Mouse (Mus musculus) stomach, embryonic 16.5 days (tissue): ENCODE measurements around the gene Il18bp. TPM values are rescaled to one million over a fixed set of nuclear protein-coding genes. Genes with fewer than 3 reads are reported as not detected.
"Not testable (repeated sequence)": the region's sequence is repeated elsewhere in the genome, so short reads cannot be mapped to it uniquely, and the experiment has no call there.

ENCODE experiments used
- ATAC-seq: fragments of 200-750 bp; cut with Nextera tagmentation; 2 replicates; pipeline ENCODE4 v1.8.0; 2017; ENCODE audit warnings: moderate number of reproducible peaks, moderate TSS enrichment; ENCODE audit not compliant: insufficient read depth, low FRiP score
- H3K27ac ChIP-seq: fragments of 300-500 bp; sonication (generic); 2 replicates; pipeline ENCODE4 v1.5.1; 2014; ENCODE audit warnings: low read length
- H3K27me3 ChIP-seq: fragments of 300-500 bp; sonication (generic); 2 replicates; pipeline ENCODE4 v1.6.1; 2014; ENCODE audit warnings: low read length, control low read depth, mixed read lengths; ENCODE audit not compliant: control insufficient read depth, insufficient read depth
- H3K36me3 ChIP-seq: fragments of 300-500 bp; sonication (generic); 2 replicates; pipeline ENCODE4 v1.6.1; 2014; ENCODE audit warnings: low read length; ENCODE audit not compliant: control insufficient read depth, insufficient read depth
- H3K4me1 ChIP-seq: fragments of 300-500 bp; sonication (generic); 2 replicates; pipeline ENCODE4 v1.6.1; 2014; ENCODE audit warnings: low read length, control low read depth, mixed read lengths; ENCODE audit not compliant: control insufficient read depth, insufficient read depth
- H3K4me2 ChIP-seq: fragments of 300-500 bp; sonication (generic); 2 replicates; pipeline ENCODE4 v1.6.1; 2014; ENCODE audit warnings: low read depth, low read length, mixed read lengths
- H3K4me3 ChIP-seq: fragments of 300-500 bp; sonication (generic); replicated peaks from 2 replicates; pipeline ENCODE4 v1.5.1; 2014; ENCODE audit warnings: mild to moderate bottlenecking, low read length
- H3K9ac ChIP-seq: fragments of 300-500 bp; sonication (generic); 2 replicates; pipeline ENCODE4 v1.6.1; 2014; ENCODE audit warnings: low read length
- H3K9me3 ChIP-seq: fragments of 300-500 bp; sonication (generic); replicated peaks from 2 replicates; pipeline ENCODE4 v1.6.1; 2016; ENCODE audit warnings: low read length, control low read depth; ENCODE audit not compliant: control insufficient read depth
- WGBS: fragments of 180-500 bp; shearing (Covaris S2); extraction: QIAGEN DNeasy Blood & Tissue Kit; methylation state at CpG from one replicate; pipeline ENCODE4 v1.1.7; 2014; 5-methylcytosine and 5-hydroxymethylcytosine counted together
- polyA plus RNA-seq: library from polyadenylated mRNA; unstranded; fragments of >200 nt; fragmentation: Nextera tagmentation; extraction: Ambion mirVana; gene quantifications from 2 replicates; pipeline ENCODE4 v1.2.1, GENCODE M21; 2015

Gene Il18bp
- polyA plus RNA-seq, 1 experiment from 2014 or later = 3.3 TPM

GRCm38 (mm10) chr7:102037318-102037717, 18.8 kb upstream of the Il18bp start:
- no peak overlapping the region for H3K9ac ChIP-seq
- H3K4me1 ChIP-seq = no peaks in the 10 kb centered on the region
- no peak overlapping the region for H3K4me2 ChIP-seq
- H3K9me3 ChIP-seq = no peaks in the 10 kb centered on the region
- H3K4me3 ChIP-seq = no peak overlapping the region
- 93% methylated on average over 3 of the region's 3 CpGs for WGBS
- no peak overlapping the region for H3K27ac ChIP-seq
- no peaks in the 10 kb centered on the region for H3K27me3 ChIP-seq
- no peak for ATAC-seq
- H3K36me3 ChIP-seq = peaks cover 22% of the 10 kb centered on the region

- Histone ChIP-seq H3K9me3 (no peaks in the 10 kb centered on the region), H3K4me1 (no peaks in the 10 kb centered on the region), H3K4me2 (no peak overlapping the region), H3K27me3 (no peaks in the 10 kb centered on the region), H3K4me3 (no peak overlapping the region), H3K9ac (no peak overlapping the region), H3K27ac (no peak overlapping the region), H3K36me3 (peaks cover 27% of the 10 kb centered on the region)
- 73% methylated on average over 2 of the region's 2 CpGs for WGBS
- no peak for ATAC-seq
Measured at GRCm38 (mm10) chr7:102035534-102035933, 17.0 kb upstream of the Il18bp start.

DNA sequence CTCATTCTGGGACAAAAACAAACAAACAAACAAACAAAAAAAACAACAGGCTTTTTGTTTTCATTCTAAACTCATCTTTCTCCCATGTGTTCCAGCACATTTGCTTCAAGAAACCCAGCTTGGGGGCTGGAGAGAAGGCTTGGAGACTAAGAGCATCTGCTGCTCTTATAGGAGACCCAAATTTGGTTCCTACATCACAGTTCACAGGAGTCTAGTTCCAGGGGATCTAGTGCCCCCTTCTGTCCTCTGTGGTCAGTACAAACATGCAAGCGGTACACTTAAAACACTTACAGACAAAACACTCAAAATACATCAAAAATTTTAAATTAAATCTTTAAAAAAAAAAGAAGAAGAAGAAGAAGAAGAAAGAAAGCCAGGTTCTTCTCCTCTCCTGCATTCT, 16.4 kb upstream of the Il18bp start:
- WGBS = 89% methylated on average over 1 of the region's 1 CpGs
- Histone ChIP-seq H3K4me1 (no peaks in the 10 kb centered on the region), H3K27ac (no peak overlapping the region), H3K4me2 (no peak overlapping the region), H3K9me3 (no peaks in the 10 kb centered on the region), H3K4me3 (no peak overlapping the region), H3K27me3 (no peaks in the 10 kb centered on the region), H3K9ac (no peak overlapping the region), H3K36me3 (peaks cover 27% of the 10 kb centered on the region)
- no peak for ATAC-seq

- H3K9ac ChIP-seq = no peak overlapping the region
- no peak for ATAC-seq
- H3K27me3 ChIP-seq = no peaks in the 10 kb centered on the region
- no peak overlapping the region for H3K27ac ChIP-seq
- no peaks in the 10 kb centered on the region for H3K9me3 ChIP-seq
- no peak overlapping the region for H3K4me2 ChIP-seq
- H3K4me3 ChIP-seq = no peak overlapping the region
- H3K4me1 ChIP-seq = no peaks in the 10 kb centered on the region
- WGBS = 86% methylated on average over 2 of the region's 2 CpGs
- peaks cover 21% of the 10 kb centered on the region; the same call in 1 of the 2 replicates for H3K36me3 ChIP-seq
Measured at GRCm38 (mm10) chr7:102025187-102026119, 7.0 kb upstream of the Il18bp start.

GRCm38 (mm10) chr7:102023821-102024220, 5.3 kb upstream of the Il18bp start:
- WGBS = 91% methylated on average over 9 of the region's 9 CpGs
- no peak for ATAC-seq
- Histone ChIP-seq H3K9me3 (no peaks in the 10 kb centered on the region), H3K4me3 (no peak overlapping the region), H3K4me1 (no peaks in the 10 kb centered on the region), H3K9ac (no peak overlapping the region), H3K27ac (no peak overlapping the region), H3K4me2 (no peak overlapping the region), H3K27me3 (no peaks in the 10 kb centered on the region), H3K36me3 (peaks cover 21% of the 10 kb centered on the region; the same call in 1 of the 2 replicates)

DNA sequence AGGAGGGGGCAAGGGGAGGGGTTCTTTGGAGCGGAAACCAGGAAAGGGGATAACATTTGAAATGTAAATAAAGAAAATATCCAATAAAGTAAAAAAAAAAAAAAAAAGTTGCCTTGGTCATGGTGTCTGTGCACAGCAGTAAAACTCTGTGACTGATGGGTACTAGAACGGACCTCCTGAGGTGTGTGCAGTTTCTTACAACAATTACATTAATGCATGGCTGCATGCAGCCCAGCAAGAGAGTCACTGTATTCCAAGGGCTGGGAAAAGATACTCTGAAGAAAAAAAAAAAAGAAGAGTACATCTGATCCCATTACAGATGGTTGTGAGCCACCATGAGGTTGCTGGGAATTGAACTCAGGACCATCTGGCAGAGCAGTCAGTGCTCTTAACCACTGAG, 2.4 kb upstream of the Il18bp start:
- not testable (repeated sequence) for H3K9me3 ChIP-seq, H3K4me3 ChIP-seq, H3K4me2 ChIP-seq, H3K9ac ChIP-seq, ATAC-seq, H3K4me1 ChIP-seq, H3K27me3 ChIP-seq, H3K27ac ChIP-seq
- WGBS = 85% methylated on average over 2 of the region's 2 CpGs
- H3K36me3 ChIP-seq = peaks cover 25% of the 10 kb centered on the region; the same call in 1 of the 2 replicates

DNA sequence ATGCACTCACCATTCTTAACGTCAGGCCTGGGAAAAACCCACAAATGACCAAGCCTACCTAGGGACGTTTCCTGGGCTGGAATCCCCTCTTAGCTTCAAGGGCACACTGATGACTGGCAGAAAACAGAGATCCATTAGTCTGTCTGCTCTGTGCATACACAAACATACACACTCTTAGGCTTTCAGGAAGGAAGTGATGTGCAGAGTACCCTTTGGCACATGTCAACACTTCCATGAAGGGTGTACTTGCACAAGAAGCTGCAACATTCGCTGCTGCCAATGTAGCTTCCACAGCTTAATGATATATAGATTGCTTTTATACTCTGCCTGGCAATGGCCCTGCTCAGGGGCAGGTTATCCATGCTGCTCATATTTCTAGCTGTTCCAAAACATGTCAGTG, 872 bp upstream of the Il18bp start:
- Histone ChIP-seq H3K9ac (no peak overlapping the region), H3K27me3 (no peaks in the 10 kb centered on the region), H3K4me3 (no peak overlapping the region), H3K4me1 (no peaks in the 10 kb centered on the region), H3K4me2 (no peak overlapping the region), H3K36me3 (peaks cover 19% of the 10 kb centered on the region; the same call in 1 of the 2 replicates), H3K9me3 (no peaks in the 10 kb centered on the region), H3K27ac (no peak overlapping the region)
- ATAC-seq = no peak
- WGBS = 68% methylated on average over 3 of the region's 3 CpGs

DNA sequence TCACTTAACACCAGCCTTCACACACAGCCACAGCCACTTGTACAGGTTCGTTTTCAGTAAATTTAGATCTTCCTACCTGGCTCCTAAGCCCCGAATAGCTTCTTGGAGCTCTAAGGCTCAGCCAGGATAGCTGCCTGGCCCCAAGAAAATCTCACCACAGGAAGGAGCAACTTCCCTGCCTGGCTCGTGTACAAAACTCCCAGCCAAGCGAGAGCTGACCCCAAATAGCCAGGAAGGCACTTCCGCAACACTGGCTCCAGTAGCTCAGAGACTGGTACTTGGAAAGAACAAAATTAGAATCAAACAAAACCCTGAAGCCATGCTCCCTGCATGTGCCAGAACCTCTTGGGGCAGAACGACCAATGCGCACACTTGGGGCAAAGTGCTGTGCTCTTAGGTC, 456 bp downstream of the Il18bp start:
- no peak overlapping the region for H3K9ac ChIP-seq
- WGBS = 77% methylated on average over 7 of the region's 7 CpGs
- H3K9me3 ChIP-seq = no peaks in the 10 kb centered on the region
- H3K4me3 ChIP-seq = no peak overlapping the region
- H3K4me1 ChIP-seq = no peaks in the 10 kb centered on the region
- no peak for ATAC-seq
- no peaks in the 10 kb centered on the region for H3K27me3 ChIP-seq
- no peak overlapping the region for H3K27ac ChIP-seq
- H3K36me3 ChIP-seq = peaks cover 16% of the 10 kb centered on the region
- no peak overlapping the region for H3K4me2 ChIP-seq

- ATAC-seq = no peak
- Histone ChIP-seq H3K27me3 (no peaks in the 10 kb centered on the region), H3K9ac (no peak overlapping the region), H3K4me3 (no peak overlapping the region), H3K4me1 (no peaks in the 10 kb centered on the region), H3K9me3 (no peaks in the 10 kb centered on the region), H3K36me3 (peaks cover 16% of the 10 kb centered on the region), H3K4me2 (no peak overlapping the region), H3K27ac (no peak overlapping the region)
- 71% methylated on average over 5 of the region's 5 CpGs for WGBS
Measured at GRCm38 (mm10) chr7:102017452-102017851, 1.0 kb downstream of the Il18bp start.
